Mouse (Mus musculus) thymus, postnatal 36 days (tissue): ENCODE data around the gene Prim2.

Source experiments
- DNase-seq, 2 experiments: peaks; one replicate each; pipeline ENCODE4 v3.0.0; 2022; ENCODE audit warnings: mixed read lengths in 2 of 2

Prim2 gene

DNA sequence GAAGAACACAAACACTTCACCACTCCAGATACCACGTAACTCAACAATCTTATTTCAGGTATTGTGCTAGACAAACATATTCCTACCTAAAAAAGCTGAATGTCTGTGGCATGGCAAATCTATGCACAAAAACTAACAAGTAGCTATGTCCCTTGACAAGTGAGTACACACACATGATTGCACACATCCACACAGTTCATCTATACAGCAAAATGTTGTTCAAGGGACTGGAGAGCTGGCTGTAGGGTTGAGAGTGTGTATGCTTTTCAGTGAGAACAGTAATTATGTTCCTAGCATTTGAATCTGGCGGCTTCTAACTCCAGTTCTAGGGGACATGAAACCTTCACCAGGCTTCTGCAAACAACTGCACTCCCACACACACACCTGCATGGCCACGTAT, 69.9 kb downstream of the Prim2 start:
- no peak for DNase-seq

DNA sequence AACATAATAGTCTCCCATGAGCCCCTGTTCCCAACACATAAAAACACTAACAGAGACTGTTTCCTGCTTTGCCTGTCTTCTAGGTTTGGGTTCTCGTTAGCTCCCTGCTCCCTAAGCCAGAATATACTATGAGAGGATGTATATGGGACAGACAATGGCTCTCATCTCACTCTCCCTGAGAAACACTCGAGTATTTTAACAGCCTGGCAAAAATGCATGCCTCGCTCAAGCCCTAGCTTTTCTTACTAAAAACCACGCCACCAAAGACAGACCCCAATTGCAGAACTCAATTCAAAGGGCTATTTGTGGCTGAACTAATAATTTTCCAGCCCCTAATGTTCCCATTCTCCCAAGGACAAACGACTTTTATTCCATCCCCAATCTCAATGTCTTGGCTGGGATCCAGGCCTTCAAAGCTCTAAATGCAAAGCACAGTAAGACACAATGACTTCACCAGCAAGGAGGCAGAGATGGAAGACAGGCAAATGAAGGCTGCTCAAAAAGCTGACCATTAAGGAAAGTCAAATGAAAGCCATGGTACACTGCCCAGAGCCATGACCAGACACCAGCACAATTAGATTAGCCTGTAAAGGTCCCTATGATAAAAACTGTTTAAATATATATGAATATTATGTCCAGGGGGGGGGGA, 70.5 kb downstream of the Prim2 start:
- DNase-seq = no peak

DNA sequence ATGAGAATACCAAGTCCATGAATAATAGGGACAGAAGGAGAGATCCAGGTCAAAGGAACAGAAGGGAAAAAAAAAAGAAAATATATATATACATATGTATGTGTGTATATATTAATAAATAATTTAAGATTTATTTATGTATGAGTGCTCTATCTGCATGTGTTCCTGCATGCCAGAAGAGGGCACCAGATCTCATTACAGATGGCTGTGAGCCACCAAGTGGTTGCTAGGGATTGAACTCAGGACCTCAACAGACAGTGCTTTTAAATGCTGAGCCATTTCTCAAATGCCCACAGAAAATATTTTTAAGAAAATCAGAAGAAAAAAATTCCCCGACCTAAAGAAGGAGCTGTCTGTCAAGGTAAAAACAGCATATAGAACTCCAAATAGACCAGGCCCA, 72.6 kb downstream of the Prim2 start:
- no peak for DNase-seq

DNA sequence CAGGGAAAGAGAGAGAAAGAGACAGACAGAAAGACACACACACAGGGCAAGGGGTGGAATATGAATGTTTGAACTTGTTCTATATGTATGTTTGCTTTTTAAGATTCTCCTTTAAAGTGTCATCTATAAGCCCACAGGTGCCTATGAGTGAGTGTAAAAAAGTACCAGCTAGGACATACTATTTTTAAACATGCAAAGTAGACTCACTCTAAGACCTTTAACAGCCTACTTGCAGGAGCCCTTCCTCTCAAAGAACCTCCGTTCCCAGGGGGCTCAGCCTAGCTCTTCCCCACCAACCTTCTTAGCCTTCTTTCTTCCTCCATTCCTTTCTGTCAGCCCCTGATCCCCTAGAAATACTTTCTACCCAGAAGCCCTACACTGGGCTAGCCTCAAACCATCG, 73.7 kb downstream of the Prim2 start:
- DNase-seq = no peak

DNA sequence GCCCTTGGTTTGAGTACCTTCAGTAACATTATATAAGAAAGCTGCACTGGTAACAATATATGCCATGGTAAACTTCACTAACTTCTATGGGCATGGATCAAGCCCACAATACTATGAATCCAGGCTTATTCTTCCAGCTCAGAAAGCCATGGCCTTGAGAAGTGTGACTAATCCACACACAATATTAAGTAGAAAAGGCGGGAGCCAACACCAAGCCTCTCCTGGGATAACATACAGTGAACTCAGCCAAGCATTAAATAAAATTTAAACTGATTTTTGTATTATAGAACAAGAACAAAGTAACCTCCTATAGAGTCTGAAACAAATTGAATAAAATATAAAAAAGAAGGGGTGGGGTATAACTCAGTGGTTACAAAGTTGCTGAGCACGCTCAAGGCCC, 74.6 kb downstream of the Prim2 start:
- DNase-seq = no peak

DNA sequence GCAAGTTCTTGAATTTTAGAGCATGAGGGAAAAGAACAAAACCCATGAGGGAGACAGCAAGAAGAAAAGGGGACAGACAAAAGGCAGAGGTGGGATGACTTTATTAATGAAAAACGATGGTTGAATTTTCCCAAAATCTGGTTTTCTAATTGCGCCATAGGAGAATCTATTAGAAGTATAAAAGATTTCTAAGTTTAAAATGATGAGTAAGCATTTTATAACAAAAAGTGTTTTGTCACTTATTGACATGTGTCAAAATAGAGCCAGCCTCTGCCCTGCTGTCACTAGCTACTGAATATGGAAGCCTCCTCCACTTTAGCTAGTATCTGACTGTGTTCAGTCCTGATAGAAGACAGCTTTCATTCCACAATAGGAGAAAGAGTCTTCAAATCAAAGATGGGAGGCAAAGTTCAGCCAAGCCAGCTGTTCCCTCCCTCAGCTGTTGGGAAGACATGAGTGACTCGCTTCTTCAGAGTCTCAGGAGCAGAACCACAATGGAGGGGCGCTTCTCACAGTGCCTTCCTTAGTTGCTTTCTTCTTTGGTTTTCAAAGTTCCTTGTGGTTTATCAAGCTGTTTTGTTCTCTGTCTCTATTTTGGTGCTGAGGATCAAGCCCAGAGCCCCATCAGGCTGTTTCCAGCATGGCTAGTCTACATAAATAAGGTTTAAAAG, 75.7 kb downstream of the Prim2 start:
- no peak for DNase-seq

DNA sequence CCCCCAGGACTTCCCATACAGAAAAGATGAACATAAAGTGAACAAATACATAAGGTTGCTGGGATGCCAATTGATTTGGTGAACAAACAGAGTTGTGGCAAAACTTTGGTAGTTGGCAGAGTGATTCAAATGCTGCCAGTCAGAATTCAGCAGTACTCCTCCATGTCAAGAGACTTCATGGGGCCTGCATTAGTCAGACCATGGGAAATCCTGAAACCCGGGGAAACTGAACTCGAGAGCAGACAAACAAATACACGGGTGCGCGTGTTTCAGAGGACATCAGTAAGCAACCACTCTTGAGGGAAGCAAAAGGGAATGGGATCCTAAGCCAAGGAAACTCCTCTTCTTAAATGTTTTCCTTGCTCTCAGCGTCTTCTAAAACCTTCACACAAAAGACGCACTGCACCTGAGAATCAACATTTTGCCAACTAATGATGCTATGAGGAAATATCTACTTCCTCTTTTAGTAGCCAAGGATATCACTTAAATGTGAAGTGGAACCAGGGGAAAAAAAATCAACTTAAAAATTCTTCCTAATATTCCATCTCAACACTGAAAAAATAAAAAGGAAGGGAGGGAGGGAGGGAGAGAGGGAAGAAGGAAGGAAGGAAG, 77.5 kb downstream of the Prim2 start:
- DNase-seq = no peak

DNA sequence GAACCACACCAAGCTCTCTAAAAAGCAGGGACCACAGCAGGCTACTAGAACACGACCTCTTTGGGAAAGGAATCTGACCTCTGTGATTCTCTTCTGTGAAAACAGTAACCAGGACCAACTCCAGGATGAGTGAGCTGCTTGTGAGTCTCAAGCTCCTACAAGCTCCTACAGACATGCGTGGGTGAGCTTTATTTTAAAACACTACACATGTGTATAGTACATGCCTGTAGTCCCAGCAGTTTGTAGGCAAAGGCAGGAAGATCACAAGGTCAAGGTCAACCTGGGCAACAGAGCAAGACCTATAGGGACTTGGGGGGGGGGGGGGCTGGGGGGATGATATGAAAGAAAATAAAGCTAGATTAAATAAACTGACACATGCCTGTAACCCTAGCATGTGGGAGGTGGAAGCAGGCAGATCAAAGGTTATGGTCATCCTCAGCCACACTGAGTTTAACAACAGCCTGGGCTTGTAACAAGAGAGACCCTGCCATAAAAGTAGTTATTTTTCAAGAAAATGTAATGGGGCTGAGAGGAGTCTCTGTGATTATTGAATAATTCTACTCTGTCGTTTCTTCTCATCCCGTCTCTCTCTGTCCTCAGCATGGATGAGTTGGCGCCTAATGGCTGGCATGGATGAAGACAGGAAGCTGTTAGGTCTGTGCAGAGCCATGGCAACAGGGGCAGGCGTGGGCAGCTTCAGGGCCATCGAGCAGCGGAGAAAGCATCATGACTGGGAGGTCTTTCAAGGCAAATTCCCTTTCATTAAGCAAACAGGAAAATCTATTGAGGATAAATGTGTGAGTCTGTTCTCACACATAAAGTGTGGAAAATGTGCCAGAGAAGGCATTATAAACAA, 78.8 kb downstream of the Prim2 start:
- no peak for DNase-seq

DNA sequence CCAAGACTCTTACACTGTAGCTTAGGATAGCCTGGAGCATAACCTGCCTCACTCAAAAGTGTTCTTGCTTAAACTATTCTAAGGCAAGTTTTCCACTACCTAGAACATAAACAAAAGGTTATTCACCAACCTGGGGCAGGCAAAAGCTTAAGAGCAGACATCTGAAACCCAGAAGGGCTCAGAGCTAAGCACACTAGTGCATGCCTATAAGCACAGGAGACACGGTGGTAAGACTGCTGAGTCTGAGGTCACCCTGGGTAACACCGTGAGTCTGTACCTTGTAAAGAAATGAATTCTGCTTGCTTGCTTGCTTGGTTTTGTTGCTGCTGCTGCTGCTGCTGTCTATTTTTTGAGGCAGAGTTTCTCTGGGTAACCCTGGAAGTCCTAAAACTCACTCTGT, 80.1 kb downstream of the Prim2 start:
- no peak for DNase-seq

DNA sequence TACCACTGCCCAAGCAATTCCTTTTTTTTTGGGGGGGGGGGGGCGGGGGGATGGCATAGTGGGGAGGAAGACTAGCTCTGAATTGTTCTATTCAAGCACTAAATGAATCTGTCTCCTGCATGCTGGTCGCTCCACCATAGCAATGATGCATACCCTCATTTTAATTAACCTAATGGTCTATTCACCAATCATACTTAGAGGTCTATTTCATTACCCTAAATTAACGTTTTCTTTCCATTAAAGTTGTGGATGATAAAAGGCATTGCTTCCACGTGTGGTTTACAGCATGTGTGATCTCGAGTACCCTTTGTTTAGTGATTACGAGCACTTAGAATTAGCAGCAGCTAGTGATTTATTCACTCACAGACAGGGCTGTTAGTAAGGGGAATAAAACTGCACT, 81.0 kb downstream of the Prim2 start:
- no peak for DNase-seq

DNA sequence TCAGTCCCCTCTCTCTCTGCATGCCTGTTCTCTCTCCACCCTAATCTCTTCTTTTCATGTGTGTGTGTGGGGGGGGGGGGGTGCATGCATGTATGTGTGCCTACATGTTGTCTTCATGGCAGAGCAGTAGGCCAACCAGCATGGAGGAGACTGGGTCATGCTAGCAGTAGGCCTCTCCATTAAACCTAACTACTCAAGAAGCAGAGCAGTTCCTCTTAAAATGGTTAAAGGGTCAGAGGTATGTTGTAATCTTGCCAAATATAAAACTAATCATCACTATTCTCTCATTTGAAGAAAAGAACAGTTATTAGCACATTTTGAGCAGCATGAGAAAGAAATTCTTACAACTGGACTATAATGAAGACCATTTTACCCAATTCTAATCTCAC, 85.0 kb downstream of the Prim2 start:
- DNase-seq = no peak

DNA sequence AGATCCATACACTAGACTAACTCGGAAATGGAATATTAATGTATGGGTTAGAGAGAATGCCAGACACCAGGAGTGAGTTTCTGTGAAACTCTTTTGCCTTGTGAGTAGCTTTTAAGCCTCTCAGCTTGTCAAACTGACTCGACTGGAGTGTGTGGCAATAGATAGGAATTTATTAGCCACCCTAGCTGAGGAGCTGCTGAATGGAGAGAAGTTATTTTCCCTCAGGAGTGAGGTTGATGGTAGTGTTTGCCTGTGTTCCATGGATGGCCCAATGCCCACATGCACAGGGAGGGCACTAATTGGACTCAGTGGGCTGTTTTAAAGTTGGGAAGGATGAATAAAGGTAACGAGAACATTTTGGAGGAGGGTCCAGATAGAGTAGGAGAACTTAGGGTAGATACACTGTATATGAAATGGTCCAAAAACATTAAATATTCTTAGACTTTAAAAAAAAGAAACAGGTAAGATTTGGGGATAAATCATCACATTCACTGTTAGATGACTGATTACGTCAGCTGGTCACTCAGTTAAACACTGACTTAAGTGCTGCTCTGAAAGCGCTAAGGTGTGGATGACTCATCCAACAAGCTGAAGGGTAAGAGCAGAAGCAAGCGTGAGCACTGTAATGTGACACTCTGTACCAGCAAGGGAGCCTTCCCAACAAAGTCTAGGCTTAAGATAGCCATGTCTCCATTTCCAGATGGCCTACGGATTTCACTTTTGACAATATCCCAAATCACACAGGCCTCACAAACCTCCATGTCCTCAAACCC, 85.6 kb downstream of the Prim2 start:
- no peak for DNase-seq

DNA sequence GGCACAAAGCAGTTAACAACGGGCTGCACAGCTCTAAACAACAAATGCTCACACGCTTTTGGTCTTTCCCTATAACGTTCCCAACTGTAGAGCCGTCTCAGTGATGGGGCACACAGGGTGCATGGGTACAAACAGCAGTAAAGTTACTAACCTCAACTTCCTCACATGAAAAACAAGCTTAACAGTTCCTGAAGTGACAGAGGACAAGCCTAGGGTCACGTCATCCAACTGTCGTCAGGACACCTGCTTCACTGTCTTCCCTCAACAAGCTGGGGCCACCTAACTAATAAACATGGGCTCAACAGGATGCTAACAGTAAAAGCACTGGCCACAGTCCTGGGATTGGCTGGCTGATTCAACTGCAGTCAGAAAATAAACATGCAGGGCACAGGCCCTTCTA, 91.0 kb downstream of the Prim2 start:
- DNase-seq = peak; percentile 61 to 72

DNA sequence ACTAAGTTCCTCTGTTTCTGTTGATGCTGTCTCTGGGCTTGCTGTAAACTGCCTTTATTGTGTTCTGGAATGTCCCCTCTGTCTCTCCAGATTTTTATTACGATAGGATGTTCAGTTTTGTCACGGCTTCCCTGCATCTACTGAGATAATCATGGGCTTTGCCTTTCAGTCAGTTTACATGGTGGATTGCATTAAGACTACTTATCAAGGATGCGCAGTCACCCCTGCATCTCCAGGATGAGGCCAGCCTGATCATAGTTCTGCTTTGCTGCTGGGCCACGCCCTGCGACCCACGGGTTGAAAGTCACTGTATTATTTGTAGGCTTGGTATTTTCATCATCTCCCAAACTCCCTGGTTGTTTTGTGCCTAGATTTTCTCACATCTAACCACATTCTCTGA, 95.1 kb downstream of the Prim2 start:
- DNase-seq = no peak

DNA sequence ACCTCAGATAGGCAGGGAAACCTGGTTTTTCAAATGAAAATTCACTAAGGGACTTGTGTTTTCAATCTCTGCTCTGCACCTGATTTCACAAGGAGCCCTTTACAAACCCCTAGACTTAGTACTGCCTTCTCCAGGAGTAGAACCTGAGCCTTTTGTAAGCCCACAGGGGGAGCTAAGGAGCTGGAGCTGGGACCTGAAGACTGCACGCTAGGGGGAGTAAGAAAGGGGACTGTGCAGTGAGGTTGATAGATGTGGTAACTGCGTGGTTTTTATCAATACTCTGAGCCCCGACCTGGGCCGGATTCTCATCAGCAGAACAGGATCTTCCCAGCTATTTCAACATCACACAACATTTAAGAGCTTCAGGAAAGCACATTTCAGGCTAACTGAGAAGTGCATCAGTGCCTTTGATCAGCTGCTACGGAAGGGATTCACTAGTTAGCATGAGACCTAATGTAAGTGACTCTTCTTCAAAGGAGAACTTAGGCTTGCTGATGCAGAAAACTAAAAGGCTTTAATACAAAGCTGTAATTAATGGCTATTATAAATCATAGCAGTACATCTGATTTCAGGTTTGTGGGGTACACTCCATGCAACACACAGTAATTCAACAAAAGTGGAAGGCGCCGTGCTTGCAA, 103.7 kb downstream of the Prim2 start:
- DNase-seq = peak; percentile 63 to 66

DNA sequence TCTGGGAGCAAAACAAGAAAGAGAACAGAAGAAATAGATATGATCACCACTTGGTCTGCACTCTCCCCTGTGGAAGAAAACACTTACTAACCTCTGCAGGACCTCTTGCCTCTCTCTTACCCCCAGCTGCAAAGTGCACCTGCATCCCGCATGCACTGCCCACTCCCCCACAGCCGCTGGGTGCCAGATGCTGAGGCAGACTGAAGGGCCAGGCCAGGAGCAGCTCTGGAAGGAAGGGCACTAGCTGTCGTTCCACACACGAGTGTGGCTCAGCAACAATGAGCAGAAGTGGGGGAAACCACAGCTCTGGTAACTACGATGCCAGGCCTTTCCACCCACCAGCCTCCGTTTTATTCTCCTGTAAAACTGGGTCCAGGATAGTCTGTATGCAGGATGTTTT, 105.6 kb downstream of the Prim2 start:
- DNase-seq = peak; percentile 27 to 59

DNA sequence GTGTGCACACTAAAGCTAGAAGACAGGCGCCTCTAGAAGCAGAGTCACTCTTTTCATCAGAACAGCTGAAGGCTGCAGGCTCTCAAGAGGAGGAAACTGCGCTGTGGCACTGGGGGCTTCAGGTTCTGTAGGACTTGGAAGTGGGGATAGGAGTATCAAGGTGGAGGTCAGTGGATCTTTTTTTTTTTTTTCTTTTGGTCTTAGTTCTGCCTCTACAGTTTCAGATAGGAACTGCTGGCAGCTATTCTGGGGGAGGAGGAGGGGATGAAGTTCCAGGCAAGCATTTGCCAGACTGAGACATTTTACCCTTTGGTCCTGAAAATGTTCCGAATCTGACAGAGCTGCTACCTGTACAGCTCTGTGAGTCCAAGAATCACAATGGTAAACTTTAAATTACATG, 106.0 kb downstream of the Prim2 start:
- DNase-seq = no peak

DNA sequence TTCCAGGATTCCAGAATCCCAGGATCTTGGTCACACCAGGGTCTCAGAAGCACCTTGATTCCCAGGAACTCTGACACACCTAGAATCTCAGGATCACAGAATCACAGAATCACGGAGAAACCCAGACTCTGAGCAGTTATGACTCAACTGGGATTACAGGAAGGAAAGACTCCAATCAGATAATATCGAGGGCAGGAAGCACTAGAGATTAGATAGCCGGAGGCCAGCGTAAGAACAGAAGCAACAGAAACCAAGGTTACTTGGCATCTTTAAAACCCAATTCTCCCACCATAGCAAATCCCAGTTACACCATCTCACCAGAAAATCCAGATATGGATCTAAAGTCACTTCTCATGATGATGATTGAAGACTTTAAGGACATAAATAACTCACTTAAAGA, 113.0 kb downstream of the Prim2 start:
- DNase-seq = no peak

DNA sequence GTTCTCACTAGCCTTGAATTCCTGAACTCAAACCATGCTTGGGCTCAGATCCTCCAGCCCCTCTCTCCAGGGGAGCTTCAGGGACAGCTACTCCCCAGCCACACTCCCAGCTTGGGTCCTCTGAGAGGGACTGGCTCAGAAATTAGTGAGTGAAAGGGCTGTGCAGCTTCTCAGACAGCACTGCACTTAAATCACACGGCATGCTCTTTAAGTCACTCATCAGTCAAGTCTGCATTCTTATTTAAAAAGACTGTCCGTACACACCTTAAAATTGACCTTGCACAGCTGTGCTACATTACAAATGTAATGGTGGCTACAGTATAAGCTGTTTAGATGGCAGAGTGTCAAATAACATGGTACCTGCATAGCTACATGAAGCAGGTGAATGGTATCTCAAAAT, 114.0 kb downstream of the Prim2 start:
- DNase-seq = no peak

DNA sequence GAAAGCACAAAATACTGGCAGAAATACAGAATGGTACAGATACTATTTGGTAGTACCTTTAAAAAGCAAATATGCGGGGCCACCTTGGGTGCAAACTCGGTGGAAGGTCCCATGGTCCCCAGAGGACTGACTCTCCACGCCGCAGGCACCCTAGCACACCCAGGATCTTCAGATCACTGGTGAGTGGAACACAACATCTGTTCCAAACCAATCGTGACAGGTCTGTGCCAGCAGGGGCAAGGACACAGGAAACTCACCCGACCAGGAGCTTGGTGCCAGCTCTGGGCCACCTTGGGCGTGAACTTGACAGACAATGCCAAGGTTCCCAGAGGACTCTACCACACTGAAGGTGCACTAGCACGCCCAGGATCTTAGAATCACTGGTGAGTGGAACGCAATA, 118.2 kb downstream of the Prim2 start:
- DNase-seq = no peak

DNA sequence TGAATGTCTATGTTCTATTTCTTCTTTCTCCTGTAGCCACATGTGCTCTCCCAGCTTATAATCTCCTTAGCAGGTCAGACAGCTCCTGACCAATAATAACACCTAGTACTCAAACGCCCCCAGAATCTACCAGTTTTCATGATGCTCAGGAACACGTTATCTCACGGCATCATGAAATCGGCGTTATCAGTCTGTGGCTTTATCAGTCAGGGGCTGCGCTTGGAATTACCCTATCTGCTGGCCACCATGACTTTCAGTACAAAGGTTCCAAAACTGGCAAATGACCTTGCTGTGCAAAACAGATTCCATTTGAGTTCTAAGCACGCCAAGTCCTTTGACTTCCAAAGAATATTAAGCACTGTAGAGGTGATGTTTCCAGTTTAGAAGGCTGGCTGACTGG, 127.9 kb downstream of the Prim2 start:
- no peak for DNase-seq

DNA sequence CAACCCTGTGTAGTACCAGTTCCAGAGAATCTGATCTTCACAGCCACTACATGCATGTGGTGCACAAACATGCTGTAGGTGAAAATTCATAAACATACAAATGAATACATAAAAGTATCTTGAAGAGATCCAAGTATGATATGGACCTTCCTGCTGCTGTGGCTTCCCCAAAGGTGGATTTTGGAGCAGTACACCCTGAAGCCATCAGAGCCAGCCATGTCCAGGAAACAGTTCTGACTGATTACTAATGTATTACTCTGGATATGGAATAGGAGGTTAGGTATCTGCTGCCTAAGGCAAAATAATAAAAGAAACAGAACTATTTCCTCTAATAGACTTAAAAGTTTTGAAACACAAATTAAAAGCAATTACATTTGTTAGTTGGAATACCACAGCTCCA, 131.6 kb downstream of the Prim2 start:
- no peak for DNase-seq
